Mouse (Mus musculus): ENCODE results near the gene Nup107. TPM values are rescaled to one million over a fixed set of nuclear protein-coding genes. Genes with fewer than 3 reads are reported as not detected.

The Nup107 gene
- total and polyA plus RNA-seq, 3 experiments = 80.2 to 91.6 TPM; not detected in 1

DNA sequence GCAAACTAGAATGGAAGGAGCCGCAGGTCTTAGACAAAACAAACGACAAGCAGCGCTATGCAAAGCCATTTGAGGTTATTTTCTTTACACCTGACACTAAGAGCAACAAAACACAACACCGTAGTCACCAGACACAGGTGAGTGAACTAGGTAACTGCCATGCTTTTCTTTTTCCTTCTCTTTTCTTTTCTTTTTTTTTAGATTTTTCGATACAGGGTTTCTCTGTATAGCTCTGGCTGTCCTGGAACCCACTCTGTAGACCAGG is 25.7 kb downstream of the Nup107 start:
- H3K9ac ChIP-seq (ENCODE audit: control insufficient read depth, low read depth, low read length, poor library complexity, severe bottlenecking) = no peak overlapping the region
- TF ChIP-seq NELFE (IDR thresholded peaks at IDR 0.05; ENCODE audit: low read depth, low read length) (no peak), POLR2A (IDR thresholded peaks at IDR 0.05; ENCODE audit: control insufficient read depth in 1 of 2, insufficient read depth in 1 of 2, low read depth in 1 of 2, low read length in 2 of 2, poor library complexity in 1 of 2) (no peak), ETS1 (IDR thresholded peaks at IDR 0.05; ENCODE audit: low read depth, low read length) (no peak), GABPA (IDR thresholded peaks at IDR 0.05; ENCODE audit: low read depth, low read length) (no peak), ZC3H11A (IDR thresholded peaks at IDR 0.05; ENCODE audit: low read depth, low read length) (no peak), ZNF384 (IDR thresholded peaks at IDR 0.05; ENCODE audit: low read depth, low read length) (no peak), ELF1 (IDR thresholded peaks at IDR 0.05; ENCODE audit: low read depth, low read length) (no peak), NRF1 (IDR thresholded peaks at IDR 0.05; ENCODE audit: insufficient read depth, low read depth, low read length, poor library complexity, severe bottlenecking) (no peak), MXI1 (IDR thresholded peaks at IDR 0.05; ENCODE audit: low read depth, low read length) (no peak), SIN3A (IDR thresholded peaks at IDR 0.05; ENCODE audit: low read length) (no peak), JUND (IDR thresholded peaks at IDR 0.05; ENCODE audit: low read depth, low read length) (no peak), SMC3 (IDR thresholded peaks at IDR 0.05; ENCODE audit: low read depth, low read length) (no peak), TCF12 (IDR thresholded peaks at IDR 0.05; ENCODE audit: low read depth, low read length) (no peak), RAD21 (IDR thresholded peaks at IDR 0.05; ENCODE audit: low read depth, low read length) (no peak)
- H3K79me2 ChIP-seq (ENCODE audit: control insufficient read depth, insufficient read depth, low read length, poor library complexity) = no peaks in the 10 kb centered on the region
- H3K9me3 ChIP-seq (replicated peaks; ENCODE audit: insufficient read depth, low read length) = no peaks in the 10 kb centered on the region
- H3K36me3 ChIP-seq (ENCODE audit: control insufficient read depth in 1 of 2, insufficient read depth in 2 of 2, low read length in 2 of 2) = peaks cover 0 to 21% of the 10 kb centered on the region in 2 experiments; a peak in 2 of 4 replicates
- H3K27me3 ChIP-seq (ENCODE audit: control insufficient read depth in 1 of 2, insufficient read depth in 2 of 2, low read length in 2 of 2) = no peaks in the 10 kb centered on the region
- no peak for DNase-seq (ENCODE audit: low read depth, low spot score)
- H3K27ac ChIP-seq (ENCODE audit: control insufficient read depth, low read depth, low read length) = no peak overlapping the region
- no peaks in the 10 kb centered on the region for H3K4me1 ChIP-seq (ENCODE audit: control insufficient read depth in 1 of 2, insufficient read depth in 2 of 2, low read length in 2 of 2)
- no peak overlapping the region for H3K4me3 ChIP-seq (ENCODE audit: control insufficient read depth in 1 of 2, insufficient read depth in 1 of 2, low read depth in 2 of 2, low read length in 2 of 2)

DNA sequence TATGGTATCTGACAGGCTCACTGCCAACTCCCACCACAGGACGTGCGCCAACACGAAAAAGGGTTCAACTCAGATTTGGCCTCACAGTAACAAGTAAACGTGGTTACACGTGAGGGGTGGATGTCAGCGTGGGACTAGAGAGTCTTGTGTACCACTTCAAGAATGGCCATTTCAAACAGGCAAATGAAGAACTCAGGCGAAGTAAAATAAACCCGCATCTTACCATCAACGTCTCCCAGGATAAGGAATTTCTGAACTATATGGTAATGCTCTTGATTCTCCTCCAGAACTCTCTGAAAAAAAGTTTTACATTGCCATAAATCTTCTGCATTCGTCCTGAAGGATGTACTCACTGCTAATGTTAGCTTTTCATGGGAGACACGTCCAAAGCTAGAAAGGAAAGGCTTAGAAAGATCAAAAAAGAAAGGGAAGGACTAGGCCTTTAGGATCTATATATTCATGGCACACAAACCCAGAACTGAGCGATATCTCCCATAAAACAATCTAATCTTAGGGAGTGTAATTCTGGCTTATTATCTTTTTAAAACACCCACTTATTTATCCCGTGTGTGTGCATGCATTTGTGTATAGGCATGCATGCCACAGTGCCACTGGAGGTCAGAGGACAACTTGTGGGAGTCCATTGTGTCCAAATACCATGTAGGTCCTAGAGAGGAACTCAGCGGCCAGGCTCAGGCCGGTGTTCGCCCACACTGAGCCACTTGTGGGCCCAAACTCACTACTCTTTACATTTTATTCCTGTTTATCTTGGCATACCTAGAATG is 26.2 kb downstream of the Nup107 start:
- H3K9ac ChIP-seq (ENCODE audit: control insufficient read depth, low read depth, low read length, poor library complexity, severe bottlenecking) = no peak overlapping the region
- no peak overlapping the region for H3K27ac ChIP-seq (ENCODE audit: control insufficient read depth, low read depth, low read length)
- no peaks in the 10 kb centered on the region for H3K9me3 ChIP-seq (replicated peaks; ENCODE audit: insufficient read depth, low read length)
- no peaks in the 10 kb centered on the region for H3K27me3 ChIP-seq (ENCODE audit: control insufficient read depth in 1 of 2, insufficient read depth in 2 of 2, low read length in 2 of 2)
- no peak overlapping the region for H3K4me3 ChIP-seq (ENCODE audit: control insufficient read depth in 1 of 2, insufficient read depth in 1 of 2, low read depth in 2 of 2, low read length in 2 of 2)
- TF ChIP-seq ZC3H11A (IDR thresholded peaks at IDR 0.05; ENCODE audit: low read depth, low read length) (no peak), CHD2 (IDR thresholded peaks at IDR 0.05; ENCODE audit: low read length) (no peak), JUND (IDR thresholded peaks at IDR 0.05; ENCODE audit: low read depth, low read length) (no peak), ETS1 (IDR thresholded peaks at IDR 0.05; ENCODE audit: low read depth, low read length) (no peak), MXI1 (IDR thresholded peaks at IDR 0.05; ENCODE audit: low read depth, low read length) (no peak), HCFC1 (IDR thresholded peaks at IDR 0.05; ENCODE audit: low read depth, low read length) (no peak), POLR2AphosphoS5 (IDR thresholded peaks at IDR 0.05; ENCODE audit: borderline replicate concordance, low read depth, low read length) (no peak), CHD1 (IDR thresholded peaks at IDR 0.05; ENCODE audit: low read depth, low read length) (no peak), RAD21 (IDR thresholded peaks at IDR 0.05; ENCODE audit: low read depth, low read length) (no peak), POLR2A (IDR thresholded peaks at IDR 0.05; ENCODE audit: control insufficient read depth in 1 of 2, insufficient read depth in 1 of 2, low read depth in 1 of 2, low read length in 2 of 2, poor library complexity in 1 of 2) (no peak), CTCF (IDR thresholded peaks at IDR 0.05 in 2 of 3, conservative IDR thresholded peaks at IDR 0.05 in 1 of 3; ENCODE audit: control insufficient read depth in 1 of 3, insufficient read depth in 1 of 3, low read depth in 2 of 3, low read length in 3 of 3, poor library complexity in 1 of 3, severe bottlenecking in 1 of 3) (no peak), UBTF (IDR thresholded peaks at IDR 0.05; ENCODE audit: borderline replicate concordance, insufficient read depth, low read depth, low read length) (no peak), ZMIZ1 (IDR thresholded peaks at IDR 0.05; ENCODE audit: low read depth, low read length) (no peak), GABPA (IDR thresholded peaks at IDR 0.05; ENCODE audit: low read depth, low read length) (no peak), SMC3 (IDR thresholded peaks at IDR 0.05; ENCODE audit: low read depth, low read length) (no peak), USF1 (IDR thresholded peaks at IDR 0.05; ENCODE audit: low read depth, low read length) (no peak), ZNF384 (IDR thresholded peaks at IDR 0.05; ENCODE audit: low read depth, low read length) (no peak)
- peaks cover 0 to 26% of the 10 kb centered on the region in 2 experiments; a peak in 2 of 4 replicates for H3K36me3 ChIP-seq (ENCODE audit: control insufficient read depth in 1 of 2, insufficient read depth in 2 of 2, low read length in 2 of 2)
- H3K79me2 ChIP-seq (ENCODE audit: control insufficient read depth, insufficient read depth, low read length, poor library complexity) = no peaks in the 10 kb centered on the region
- H3K4me1 ChIP-seq (ENCODE audit: control insufficient read depth in 1 of 2, insufficient read depth in 2 of 2, low read length in 2 of 2) = no peaks in the 10 kb centered on the region
- DNase-seq (ENCODE audit: low read depth, low spot score) = no peak
